Mouse (Mus musculus) bone marrow macrophage, adult 2 months (primary cell): Measurements from ENCODE around the gene Gsto1. TPM values are rescaled to one million over a fixed set of nuclear protein-coding genes. Genes with fewer than 3 reads are reported as not detected.

ENCODE experiments used
- H3K27ac ChIP-seq: 2 replicates; pipeline ENCODE4 v1.5.1; 2012; ENCODE audit warnings: low read depth, low read length; ENCODE audit not compliant: insufficient read depth
- H3K4me1 ChIP-seq: 2 replicates; pipeline ENCODE4 v1.6.1; 2012; ENCODE audit warnings: low read length; ENCODE audit not compliant: control insufficient read depth, insufficient read depth
- H3K4me3 ChIP-seq: 2 replicates; pipeline ENCODE4 v1.5.1; 2012; ENCODE audit warnings: mild to moderate bottlenecking, low read length, moderate library complexity; ENCODE audit not compliant: insufficient read depth
- CTCF ChIP-seq: IDR thresholded peaks from 2 replicates; pipeline ENCODE4 v1.5.1; 2012; ENCODE audit warnings: low read depth, mild to moderate bottlenecking, low read length, moderate library complexity
- POLR2A ChIP-seq: IDR thresholded peaks from 2 replicates; pipeline ENCODE4 v1.6.1; 2012; ENCODE audit warnings: mild to moderate bottlenecking, low read depth, low read length, borderline replicate concordance
- polyA plus RNA-seq: library from polyadenylated mRNA; stranded (reverse); fragments of >200 nt; gene quantifications from 2 replicates; pipeline ENCODE4 v1.2.4, GENCODE M21; 2012; ENCODE audit not compliant: missing spikeins, insufficient read depth, insufficient read length

Gene Gsto1
- polyA plus RNA-seq, 1 experiment, result 137 TPM

DNA sequence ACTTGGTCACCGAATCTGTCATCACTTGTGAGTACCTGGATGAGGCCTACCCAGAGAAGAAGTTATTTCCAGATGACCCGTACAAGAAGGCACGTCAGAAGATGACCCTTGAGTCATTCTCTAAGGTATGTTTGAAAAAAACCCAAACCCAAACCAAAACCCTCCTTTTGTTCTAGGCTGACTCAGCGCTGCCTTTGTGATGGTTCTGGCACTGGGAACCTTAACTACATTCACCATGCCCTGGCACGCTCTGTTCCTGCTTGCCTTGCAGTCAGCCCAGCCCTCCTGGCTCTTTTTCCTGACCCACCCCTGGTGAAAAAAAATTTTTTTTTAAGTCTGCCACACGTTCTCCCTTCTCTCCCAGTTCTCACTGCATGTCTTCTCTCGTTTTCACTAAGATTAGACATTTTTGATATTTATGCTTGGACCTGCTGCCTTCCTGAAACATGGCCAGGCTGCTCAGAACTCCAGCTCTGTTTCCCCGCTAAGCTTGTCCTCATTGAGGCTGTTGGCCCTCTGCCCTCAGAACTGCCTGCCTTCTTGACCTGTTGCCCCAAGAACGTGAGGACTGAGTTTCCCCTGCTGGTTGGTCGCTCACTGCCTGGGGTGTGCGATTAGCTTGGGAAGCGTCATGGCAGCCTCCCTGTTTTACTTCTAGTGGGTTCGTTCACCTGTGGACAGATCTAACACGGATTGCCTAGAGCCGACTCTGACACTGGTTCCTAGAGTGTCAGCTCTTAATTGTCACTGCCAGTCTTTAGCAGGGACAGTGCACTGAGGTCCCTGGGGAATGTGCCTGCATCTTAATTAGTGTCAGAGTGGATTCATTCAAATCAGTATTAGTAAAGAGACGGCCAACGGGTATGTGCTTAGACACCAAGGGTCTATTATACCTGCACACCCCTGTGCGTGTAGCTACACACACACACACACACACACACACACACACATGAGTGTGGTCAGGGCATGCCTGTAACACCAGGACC is 3.5 kb downstream of the Gsto1 start:
- H3K4me1 ChIP-seq, result peaks cover 9% of the 10 kb centered on the region
- H3K4me3 ChIP-seq, result no peak overlapping the region
- TF ChIP-seq POLR2A (no peak), CTCF (no peak)
- H3K27ac ChIP-seq, result no peak overlapping the region

DNA sequence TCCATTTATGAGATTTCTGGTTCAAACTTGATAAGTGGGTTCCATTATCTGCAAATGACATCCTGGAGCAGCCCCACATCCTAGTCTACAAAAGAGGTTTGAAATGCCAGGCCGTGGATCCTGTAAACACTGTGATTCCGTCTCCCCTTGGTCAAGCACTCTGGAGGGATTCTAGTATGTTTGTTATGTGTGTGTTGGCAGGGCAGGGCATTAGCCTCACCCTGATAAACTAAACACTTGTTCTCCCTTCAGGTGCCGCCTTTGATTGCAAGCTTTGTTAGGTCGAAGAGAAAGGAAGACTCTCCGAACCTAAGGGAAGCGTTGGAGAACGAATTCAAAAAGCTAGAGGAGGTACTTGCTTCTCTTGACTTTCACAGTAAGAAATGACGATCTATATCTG is 4.4 kb downstream of the Gsto1 start:
- Histone ChIP-seq H3K4me1 (peaks cover 9% of the 10 kb centered on the region), H3K27ac (no peak overlapping the region), H3K4me3 (no peak overlapping the region)
- no peak for TF ChIP-seq CTCF
- no peak for TF ChIP-seq POLR2A

DNA sequence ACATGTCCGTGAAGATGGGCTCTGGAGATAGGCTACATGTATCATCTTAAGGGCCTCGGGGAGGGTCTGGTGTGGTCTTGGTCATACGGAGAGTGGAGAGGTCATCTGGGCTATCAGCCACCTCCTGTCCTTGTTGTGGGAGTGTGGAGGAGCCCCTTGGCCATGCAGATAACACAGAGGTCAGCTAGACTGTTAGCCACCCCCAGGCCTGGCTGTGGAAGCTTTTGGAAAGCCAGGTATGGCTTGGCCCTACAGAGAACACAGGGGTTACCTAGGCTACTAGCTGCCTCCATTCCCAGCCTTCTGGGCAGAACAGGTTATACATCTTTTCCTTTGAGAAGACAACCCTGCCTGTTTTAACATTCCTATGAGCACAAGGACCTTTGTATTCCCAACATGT is 7.8 kb downstream of the Gsto1 start:
- no peak overlapping the region for H3K27ac ChIP-seq
- TF ChIP-seq POLR2A, result no peak
- no peak for TF ChIP-seq CTCF
- peaks cover 4% of the 10 kb centered on the region for H3K4me1 ChIP-seq
- no peak overlapping the region for H3K4me3 ChIP-seq

DNA sequence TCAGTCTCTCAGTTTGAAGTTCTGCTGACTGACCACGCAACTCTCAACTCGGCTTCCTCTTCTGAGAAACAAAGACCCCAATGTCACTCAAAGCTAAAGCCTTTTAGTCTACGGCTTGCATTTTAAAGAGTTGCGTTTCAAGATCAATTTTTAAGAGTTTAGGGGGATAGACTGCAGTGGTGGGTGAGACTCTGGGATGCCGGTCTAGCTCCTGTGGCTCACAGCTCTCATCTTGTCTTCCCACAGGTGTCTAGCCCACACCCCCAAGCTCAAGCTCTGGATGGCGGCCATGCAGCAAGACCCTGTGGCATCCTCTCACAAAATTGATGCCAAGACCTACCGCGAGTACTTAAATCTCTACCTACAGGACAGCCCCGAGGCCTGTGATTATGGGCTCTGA is 9.3 kb downstream of the Gsto1 start:
- H3K27ac ChIP-seq, result no peak overlapping the region
- TF ChIP-seq POLR2A, result no peak
- TF ChIP-seq CTCF, result no peak
- no peak overlapping the region for H3K4me3 ChIP-seq
- H3K4me1 ChIP-seq, result peaks cover 4% of the 10 kb centered on the region

DNA sequence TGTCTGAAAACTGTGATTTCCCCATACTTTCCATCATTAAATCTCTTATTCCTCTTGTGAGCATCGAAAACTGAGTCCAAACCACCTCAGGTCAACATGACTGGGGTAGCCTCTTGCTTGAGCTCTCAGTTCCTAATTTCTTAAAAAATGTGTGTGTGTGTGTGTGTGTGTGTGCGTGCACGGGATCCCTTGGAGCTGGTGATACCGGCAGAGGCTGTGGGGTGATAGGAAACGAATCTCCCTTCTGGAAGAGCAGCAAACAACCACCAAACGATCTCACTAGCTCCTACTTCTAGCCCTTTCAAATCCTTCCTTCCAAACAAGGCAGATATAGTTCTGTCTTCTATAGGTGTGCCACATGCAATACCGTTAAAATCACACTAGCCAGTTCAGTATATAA is 10.0 kb downstream of the Gsto1 start:
- TF ChIP-seq CTCF (no peak), POLR2A (no peak)
- H3K4me3 ChIP-seq, result no peak overlapping the region

DNA sequence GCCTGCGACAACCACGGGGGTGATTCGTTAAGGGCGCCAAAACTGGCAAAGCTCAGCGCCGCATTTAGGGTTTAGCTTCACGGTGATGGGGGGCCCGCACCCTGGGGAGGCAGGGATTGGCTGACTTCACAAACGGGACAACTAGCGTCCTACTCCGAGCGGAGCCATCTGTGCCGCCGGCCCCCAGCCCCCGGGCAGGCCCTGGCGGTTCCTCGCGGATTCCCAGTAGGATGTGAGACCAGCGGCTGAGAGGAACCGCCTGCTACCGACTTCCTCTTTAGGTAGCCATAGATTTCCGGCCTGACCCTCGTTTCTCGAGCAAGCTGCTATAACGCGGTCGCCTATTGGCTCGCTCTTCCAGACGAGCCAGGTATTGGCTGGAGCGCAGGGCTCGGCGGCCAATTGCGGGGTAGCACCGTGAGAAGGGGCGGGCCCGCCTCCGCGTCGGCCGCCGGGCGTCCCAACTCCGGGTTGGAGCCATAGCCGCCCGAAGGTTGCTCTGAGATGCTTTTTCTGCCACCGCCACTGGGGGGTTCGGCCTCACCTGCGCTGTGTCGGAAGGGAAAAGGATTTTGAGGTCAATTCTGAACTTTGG is 10.7 kb downstream of the Gsto1 start, which contains the start of gene Gsto2:
TSS of gene Gsto2 (plus strand) at position 182 of the 595 bp plus-strand sequence.
- Histone ChIP-seq H3K27ac (peak within 1 kb of the TSS; percentile 22), H3K4me1 (peaks cover 4% of the 10 kb centered on the region), H3K4me3 (peak within 1 kb of the TSS; percentile 55)
- 0 out of 2 replicates have a peak, but pooled peaks have one; percentile 14 for TF ChIP-seq CTCF
- TF ChIP-seq POLR2A, result no peak

More for the DNA sequence above, 10.0 kb downstream of the Gsto1 start:
- Histone ChIP-seq H3K27ac (no peak overlapping the region), H3K4me1 (peaks cover 4% of the 10 kb centered on the region)

DNA sequence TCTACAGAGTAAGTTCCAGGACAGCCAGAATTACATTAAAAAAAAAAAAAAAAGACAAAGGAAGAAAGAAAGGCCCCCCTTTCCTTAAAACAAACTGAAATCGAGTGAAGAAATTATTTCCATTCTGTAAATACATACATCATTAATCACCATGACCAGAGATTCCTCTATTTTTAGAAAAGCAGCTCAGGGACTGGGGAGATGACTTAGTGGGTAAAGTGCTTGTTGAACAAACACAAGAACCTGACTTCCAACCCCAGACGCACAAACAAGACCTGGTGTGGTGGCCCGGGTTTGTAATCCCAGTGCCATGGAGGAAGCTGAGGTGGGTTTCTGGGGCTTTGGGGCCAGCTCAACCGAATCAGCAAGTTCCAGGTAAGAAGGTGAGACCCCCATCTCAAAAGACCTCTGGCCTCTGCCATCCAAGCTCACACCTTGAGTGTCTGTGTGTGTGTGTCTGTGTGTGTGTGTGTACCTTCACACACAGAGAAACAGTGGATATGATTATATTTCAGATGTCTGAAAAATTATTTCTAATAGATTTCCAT is 12.9 kb downstream of the Gsto1 start:
- H3K27ac ChIP-seq, result no peak overlapping the region
- TF ChIP-seq POLR2A (no peak), CTCF (no peak)
- H3K4me1 ChIP-seq, result peaks cover 4% of the 10 kb centered on the region
- H3K4me3 ChIP-seq, result no peak overlapping the region

DNA sequence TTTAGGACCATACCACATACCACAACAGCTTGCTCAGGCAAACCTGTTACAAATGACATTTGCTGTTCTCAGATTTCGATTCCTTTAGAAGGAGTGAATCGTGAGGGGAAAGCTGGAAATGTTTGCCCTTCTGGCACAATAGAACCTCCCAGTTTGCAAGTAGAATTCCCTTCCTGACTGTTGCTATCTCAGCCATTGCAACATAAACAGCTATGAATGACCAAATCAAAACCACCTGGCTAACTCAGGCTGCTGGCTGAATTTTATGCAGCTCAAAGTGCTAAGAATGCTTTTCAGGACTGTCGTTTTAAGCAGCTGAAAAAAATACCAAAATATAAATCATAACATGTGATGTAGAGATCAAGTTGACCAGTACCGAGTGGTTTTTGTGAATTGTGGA is 14.2 kb downstream of the Gsto1 start:
- no peak overlapping the region for H3K27ac ChIP-seq
- H3K4me1 ChIP-seq, result peaks cover 4% of the 10 kb centered on the region
- H3K4me3 ChIP-seq, result no peak overlapping the region
- TF ChIP-seq POLR2A, result no peak
- no peak for TF ChIP-seq CTCF

DNA sequence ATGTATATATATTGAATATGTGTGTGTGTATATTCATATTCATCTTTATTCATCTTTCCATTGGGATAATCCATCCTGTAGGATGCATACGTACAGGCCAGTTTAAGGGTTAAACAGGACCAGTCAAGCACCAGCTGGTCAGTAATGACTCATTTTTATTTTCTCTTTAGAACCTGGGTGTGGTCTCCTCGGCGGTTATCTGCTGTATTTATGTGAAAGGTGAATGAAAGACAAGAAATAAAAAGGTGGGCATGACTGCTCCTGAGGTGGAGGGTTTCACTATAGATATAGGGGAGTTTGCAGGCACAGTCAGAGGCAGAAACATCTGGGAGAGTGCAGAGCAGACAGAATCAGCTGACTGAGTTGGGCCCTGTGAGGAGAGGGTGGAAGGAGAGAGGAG is 14.7 kb downstream of the Gsto1 start:
- Histone ChIP-seq H3K27ac (no peak overlapping the region), H3K4me3 (no peak overlapping the region), H3K4me1 (peaks cover 4% of the 10 kb centered on the region)
- TF ChIP-seq CTCF, result no peak
- TF ChIP-seq POLR2A, result no peak

DNA sequence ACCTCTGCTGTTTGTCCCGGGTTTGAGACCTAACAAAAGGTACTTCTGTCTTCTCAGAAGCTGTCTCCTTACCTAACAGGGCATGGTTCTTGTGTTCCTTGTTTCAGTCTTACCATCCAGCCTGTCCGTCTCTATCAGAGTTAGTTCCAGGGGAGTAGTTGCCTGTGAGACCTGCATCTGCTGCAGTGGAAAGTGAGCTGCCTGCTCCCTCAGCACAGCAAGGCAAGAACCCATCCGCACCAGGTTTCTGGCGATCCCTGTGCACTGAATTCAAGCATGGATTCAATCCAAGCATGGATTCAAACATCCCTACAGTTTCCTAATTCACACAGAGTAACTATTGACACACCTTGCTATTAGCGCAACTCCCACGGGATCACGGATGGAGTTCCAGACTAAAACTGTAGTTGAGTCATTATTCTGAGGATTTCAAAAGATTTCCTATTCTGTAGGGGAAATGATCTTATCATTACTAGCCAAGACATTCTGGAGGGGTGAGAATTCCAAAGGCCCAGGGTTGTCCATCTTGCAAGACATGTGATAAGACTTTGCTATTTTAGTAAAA is 15.4 kb downstream of the Gsto1 start:
- no peak overlapping the region for H3K27ac ChIP-seq
- TF ChIP-seq POLR2A (no peak), CTCF (no peak)
- peaks cover 4% of the 10 kb centered on the region for H3K4me1 ChIP-seq
- no peak overlapping the region for H3K4me3 ChIP-seq
